Mouse (Mus musculus) lung, postnatal 0 days (tissue): ENCODE results near the gene Depdc1b.

Experiments
- CTCF ChIP-seq: IDR thresholded peaks from 2 replicates; pipeline ENCODE4 v1.5.1; 2016; ENCODE audit warnings: antibody characterized with exemption, mild to moderate bottlenecking
- EP300 ChIP-seq: IDR thresholded peaks from 2 replicates; pipeline ENCODE4 v1.6.1; 2016; ENCODE audit warnings: antibody characterized with exemption, mild to moderate bottlenecking, control low read depth

DNA sequence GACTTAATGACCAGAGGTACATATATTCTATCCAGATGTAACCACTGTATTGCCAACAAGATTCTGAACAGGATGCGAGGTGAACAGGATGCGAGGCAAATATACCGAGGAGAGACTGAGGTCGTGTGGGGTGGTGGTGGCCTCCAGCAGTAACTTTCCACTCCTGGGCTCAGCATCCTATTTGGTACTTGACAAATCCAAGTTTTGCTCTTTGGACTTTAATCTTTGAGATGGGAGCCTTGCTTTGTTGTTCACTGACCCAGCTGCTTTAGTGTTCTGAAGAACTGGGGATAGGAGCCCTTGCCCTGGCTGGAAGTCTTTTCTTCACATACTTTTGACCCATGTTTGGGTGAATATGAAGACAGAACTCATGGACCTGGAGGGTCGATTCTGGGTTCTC, 9.7 kb downstream of the Depdc1b start:
- TF ChIP-seq CTCF, result no peak
- TF ChIP-seq EP300, result no peak
